ENCODE assay signal across 17 mouse cellular contexts in the genomic region with DNA sequence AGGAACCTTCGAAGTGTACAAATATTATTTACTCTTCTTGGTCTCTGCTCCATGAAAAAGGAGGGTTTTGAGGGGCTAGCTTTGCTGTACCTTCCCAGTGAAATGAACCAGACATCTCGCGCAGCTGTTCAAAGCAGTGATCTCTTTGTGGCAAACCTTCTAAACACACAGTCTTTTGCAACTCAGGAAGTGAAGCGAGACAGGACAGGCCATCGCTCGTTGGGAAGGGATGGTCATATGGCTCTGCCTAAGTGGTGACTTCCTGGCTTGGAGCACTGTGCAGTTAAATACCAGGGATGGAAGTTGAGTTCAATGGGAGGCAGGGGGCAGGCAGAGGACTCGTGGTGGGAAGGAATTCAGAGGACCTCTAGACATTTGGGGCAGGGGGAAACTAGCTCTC. TPM values are rescaled to one million over a fixed set of nuclear protein-coding genes. Genes with fewer than 3 reads are reported as not detected.
DNase-seq lines count a peak whose midpoint lies in the region; ATAC-seq and TF ChIP-seq lines count a peak whose summit lies in the region.
"Had no signal": no experiment of that assay in that cellular context is flagged by ENCODE, and none has a peak within 500 bp of the region (broad histone marks: within the 10 kb centered on the region; RNA-seq: fewer than 3 reads in every experiment).

No protein-coding gene starts in this region.

- peaks cover 3% of the 10 kb centered on the region; the same call in 1 of the 2 replicates for H3K4me1 ChIP-seq in small intestine, adult 2 months (ENCODE audit: control insufficient read depth, insufficient read depth, insufficient read length, low read length)
- H3K4me1 ChIP-seq: forebrain, embryonic 12.5 days; hindbrain, embryonic 15.5 days had no signal

- no peak overlapping the region for H3K4me3 ChIP-seq in macrophage (ENCODE audit: inconsistent target)
- H3K4me3 ChIP-seq in small intestine, adult 2 months (ENCODE audit: low read depth, low read length), result no peak overlapping the region
- H3K4me3 ChIP-seq: embryonic facial prominence, embryonic 12.5 days; forebrain, embryonic 12.5 days; heart, embryonic 13.5 days; hindbrain, embryonic 15.5 days had no signal

- peak; percentile 57 for DNase-seq in 416B (ENCODE audit: low read depth)
- DNase-seq in lung, postnatal 4 days, result no peak
- no peak for DNase-seq in testis, postnatal 14 days (ENCODE audit: low spot score)
- DNase-seq: adrenal gland, adult 8-10 months; adrenal gland, postnatal 36 days; cerebellum, adult 2 months; cerebellum, postnatal 14 days; forebrain, postnatal 0 days; gastrocnemius, postnatal 14 days; heart, postnatal 36 days had no signal

- no peak for TF ChIP-seq POLR2A in small intestine, adult 2 months (IDR thresholded peaks at IDR 0.05; ENCODE audit: low read depth, low read length)

- H3K79me2 ChIP-seq in macrophage (ENCODE audit: inconsistent target), result no peaks in the 10 kb centered on the region

- WGBS in macrophage (ENCODE audit: missing documents), result 18% methylated on average over 7 of the region's 7 CpGs
- WGBS in small intestine, adult 2 months, result 69% methylated on average over 7 of the region's 7 CpGs

- no peaks in the 10 kb centered on the region for H3K36me3 ChIP-seq in macrophage (ENCODE audit: inconsistent target)
- H3K36me3 ChIP-seq in small intestine, adult 2 months (ENCODE audit: control insufficient read depth, insufficient read depth, low read length), result peaks cover 96% of the 10 kb centered on the region
- H3K36me3 ChIP-seq: embryonic facial prominence, embryonic 12.5 days; forebrain, embryonic 12.5 days; heart, embryonic 13.5 days; hindbrain, embryonic 15.5 days had no signal

- TF ChIP-seq CTCF in small intestine, adult 2 months (IDR thresholded peaks at IDR 0.05; ENCODE audit: extremely low read depth, insufficient read length, insufficient replicate concordance, low read depth, low read length), result no peak

- no peaks in the 10 kb centered on the region for H3K27me3 ChIP-seq in small intestine, adult 2 months (ENCODE audit: control insufficient read depth, insufficient read depth, low read length)
- H3K27me3 ChIP-seq: embryonic facial prominence, embryonic 12.5 days; forebrain, embryonic 12.5 days; heart, embryonic 13.5 days; hindbrain, embryonic 15.5 days had no signal

- peak overlapping the region; percentile 17; the same call in 1 of the 2 replicates for H3K27ac ChIP-seq in macrophage
- H3K27ac ChIP-seq in small intestine, adult 2 months (ENCODE audit: insufficient read depth, low read depth, low read length), result 0 out of 2 replicates have a peak overlapping the region, but pooled peaks have one; percentile 24
- H3K27ac ChIP-seq: embryonic facial prominence, embryonic 12.5 days; forebrain, embryonic 12.5 days; heart, embryonic 13.5 days; hindbrain, embryonic 15.5 days had no signal

- ATAC-seq in granulocyte monocyte progenitor cell, adult 5-6 weeks (replicated peaks; ENCODE audit: poor library complexity, severe bottlenecking), result peak; percentile 76
- ATAC-seq: forebrain, postnatal 0 days had no signal

RNA-seq across cellular contexts. Expression of a gene that starts 16.7 kb away (rescaled TPM):
- 0.09 TPM in 1 of 2 replicates, not detected in the other for total RNA-seq in granulocyte monocyte progenitor cell, adult 5-6 weeks (2014; fragmentation: Nextera tagmentation)
- total RNA-seq in granulocyte monocyte progenitor cell, adult 5-6 weeks (2017), result not detected in 2 replicates
- under 1 TPM in 9 of 26 experiments, not detected in 17; 0.18 to 0.94 (median 0.40) TPM for total RNA-seq in macrophage (2018; cell fraction: chromatin; rRNA removed)
- under 1 TPM in 23 of 26 experiments, not detected in 3; 0.03 to 0.28 (median 0.11) TPM for total RNA-seq in macrophage (2018; cell fraction: cytosol; rRNA removed)
- under 1 TPM in 12 of 26 experiments, not detected in 14; 0.17 to 0.70 (median 0.32) TPM for total RNA-seq in macrophage (2018; cell fraction: nucleus; rRNA removed)
- polyA plus RNA-seq in macrophage (2018), result 0.04 to 0.06 TPM in 2 of 3 replicates, not detected in the other
- polyA plus RNA-seq in small intestine, adult 2 months (2012; rRNA removed), result 198 and 892 TPM in 2 replicates

RNA-seq across cellular contexts. Expression of a gene that starts 34.5 kb away (rescaled TPM):
- 81.8 and 98.1 TPM in 2 replicates for total RNA-seq in granulocyte monocyte progenitor cell, adult 5-6 weeks (2014; fragmentation: Nextera tagmentation)
- total RNA-seq in granulocyte monocyte progenitor cell, adult 5-6 weeks (2017), result 27.7 and 33.9 TPM in 2 replicates
- 10 to 100 TPM; 19.5 to 66.8 (median 34.4) TPM for total RNA-seq in macrophage (2018; cell fraction: chromatin; rRNA removed)
- total RNA-seq in macrophage (2018; cell fraction: cytosol; rRNA removed), result 100 to 1,000 TPM in 22 of 26 experiments, 10 to 100 TPM in 4; 88.3 to 172 (median 115) TPM
- 100 to 1,000 TPM in 1 of 26 experiments, 10 to 100 TPM in 25; 37.1 to 101 (median 59.1) TPM for total RNA-seq in macrophage (2018; cell fraction: nucleus; rRNA removed)
- polyA plus RNA-seq in macrophage (2018), result 82.2 to 152 TPM (median 116 TPM) in 3 replicates
- 58.4 and 177 TPM in 2 replicates for polyA plus RNA-seq in small intestine, adult 2 months (2012; rRNA removed)

RNA-seq across cellular contexts. Expression of a gene that starts 50.9 kb away (rescaled TPM):
- total RNA-seq in granulocyte monocyte progenitor cell, adult 5-6 weeks (2014; fragmentation: Nextera tagmentation), result 0.38 and 0.49 TPM in 2 replicates
- total RNA-seq in granulocyte monocyte progenitor cell, adult 5-6 weeks (2017), result 0.26 and 0.69 TPM in 2 replicates
- 100 to 1,000 TPM in 25 of 26 experiments, 10 to 100 TPM in 1; 65.4 to 694 (median 454) TPM for total RNA-seq in macrophage (2018; cell fraction: chromatin; rRNA removed)
- 100 to 1,000 TPM; 292 to 674 (median 440) TPM for total RNA-seq in macrophage (2018; cell fraction: cytosol; rRNA removed)
- total RNA-seq in macrophage (2018; cell fraction: nucleus; rRNA removed), result 100 to 1,000 TPM; 115 to 958 (median 476) TPM
- polyA plus RNA-seq in macrophage (2018), result 377 to 467 TPM (median 435 TPM) in 3 replicates
- 12.7 and 17.9 TPM in 2 replicates for polyA plus RNA-seq in small intestine, adult 2 months (2012; rRNA removed)

Comparison
In these comparisons a context has a peak if more than half of its experiments do, and no peak if none do; other contexts are left out.
1. RNA of a gene that starts 16.7 kb away (polyA plus RNA-seq): 198 to 892 TPM in small intestine, adult 2 months; 0.04 to 0.06 TPM in macrophage; every median in the first group is over 100 times any median in the second.
2. RNA of a gene that starts 50.9 kb away (polyA plus RNA-seq): 377 to 467 TPM in macrophage; 12.7 to 17.9 TPM in small intestine, adult 2 months; every median in the first group is over 10 times any median in the second.